Mouse (Mus musculus) thymus, adult 2 months (tissue): ENCODE measurements around the gene Erbb3. TPM values are rescaled to one million over a fixed set of nuclear protein-coding genes. Genes with fewer than 3 reads are reported as not detected.
"Not testable (repeated sequence)": the region's sequence is repeated elsewhere in the genome, so short reads cannot be mapped to it uniquely, and the experiment has no call there.

Experiments
- DNase-seq: peaks from one replicate; pipeline ENCODE4 v3.0.0; 2021
- H3K27ac ChIP-seq: fragments of 200-500 bp; 2 replicates; pipeline ENCODE4 v1.5.1; 2012; ENCODE audit warnings: low read length, control low read depth; ENCODE audit not compliant: control insufficient read depth, insufficient read depth
- H3K27me3 ChIP-seq: fragments of 200-500 bp; 2 replicates; pipeline ENCODE4 v1.6.1; 2012; ENCODE audit warnings: mild to moderate bottlenecking, low read length, moderate library complexity, mixed read lengths; ENCODE audit not compliant: control insufficient read depth, insufficient read depth
- H3K36me3 ChIP-seq: fragments of 200-500 bp; 2 replicates; pipeline ENCODE4 v1.6.1; 2012; ENCODE audit warnings: mild to moderate bottlenecking, low read length, moderate library complexity; ENCODE audit not compliant: control insufficient read depth, insufficient read depth
- H3K4me1 ChIP-seq: fragments of 200-500 bp; replicated peaks from 2 replicates; pipeline ENCODE4 v1.6.1; 2012; ENCODE audit warnings: low read length; ENCODE audit not compliant: control insufficient read depth, insufficient read depth
- H3K4me3 ChIP-seq: fragments of 200-500 bp; 2 replicates; pipeline ENCODE4 v1.5.1; 2012; ENCODE audit warnings: mild to moderate bottlenecking, low read length, control low read depth, moderate library complexity; ENCODE audit not compliant: control insufficient read depth, insufficient read depth
- CTCF ChIP-seq: fragments of 200-500 bp; IDR thresholded peaks from 2 replicates; pipeline ENCODE4 v1.5.1; 2012; ENCODE audit warnings: mild to moderate bottlenecking, control low read depth, low read length, moderate library complexity, borderline replicate concordance; ENCODE audit not compliant: control insufficient read depth, poor library complexity, insufficient read depth; ENCODE audit errors: extremely low read depth
- POLR2A ChIP-seq: fragments of 200-500 bp; IDR thresholded peaks from 2 replicates; pipeline ENCODE4 v1.6.1; 2012; ENCODE audit warnings: mild to moderate bottlenecking, low read length, control low read depth, moderate library complexity; ENCODE audit not compliant: control insufficient read depth, poor library complexity, insufficient read depth; ENCODE audit errors: extremely low read depth
- WGBS: fragments of 180-500 bp; shearing (Covaris S2); methylation state at CpG from one replicate; pipeline ENCODE4 v1.1.7; 2018; 5-methylcytosine and 5-hydroxymethylcytosine counted together
- polyA plus RNA-seq: library from polyadenylated mRNA; depleted of rRNA; stranded (reverse); fragments of >200 nt; gene quantifications from 2 replicates; pipeline ENCODE4 v1.2.3, GENCODE M21; 2012

The Erbb3 gene
- polyA plus RNA-seq, 1 experiment, result 2.8 TPM

GRCm38 (mm10) chr10:128621986-128622520 is 32.6 kb upstream of the Erbb3 start:
- Histone ChIP-seq H3K4me1 (peaks cover 6% of the 10 kb centered on the region), H3K27ac (no peak overlapping the region), H3K27me3 (no peaks in the 10 kb centered on the region), H3K4me3 (no peak overlapping the region), H3K36me3 (peaks cover 14% of the 10 kb centered on the region)
- no peak for DNase-seq
- TF ChIP-seq CTCF (no peak), POLR2A (no peak)
- WGBS, result 79% methylated on average over 3 of the region's 3 CpGs

GRCm38 (mm10) chr10:128620241-128620640 is 30.8 kb upstream of the Erbb3 start:
- no peak for DNase-seq
- H3K27ac ChIP-seq, result no peak overlapping the region
- TF ChIP-seq CTCF (no peak), POLR2A (no peak)

GRCm38 (mm10) chr10:128619148-128619547 is 29.7 kb upstream of the Erbb3 start:
- not testable (repeated sequence) for H3K4me3 ChIP-seq, H3K36me3 ChIP-seq, H3K4me1 ChIP-seq, DNase-seq, H3K27me3 ChIP-seq, H3K27ac ChIP-seq
- WGBS, result 96% methylated on average over 5 of the region's 5 CpGs

More at GRCm38 (mm10) chr10:128620241-128620640, 30.8 kb upstream of the Erbb3 start:
- Histone ChIP-seq H3K4me3 (no peak overlapping the region), H3K4me1 (peaks cover 3% of the 10 kb centered on the region; the same call in 1 of the 2 replicates), H3K27me3 (no peaks in the 10 kb centered on the region), H3K36me3 (peaks cover 14% of the 10 kb centered on the region)

- H3K4me1 ChIP-seq, result no peaks in the 10 kb centered on the region; the same call in 1 of the 2 replicates
These were observed 29.1 kb upstream of the Erbb3 start for GRCm38 (mm10) chr10:128618570-128618969.

GRCm38 (mm10) chr10:128615798-128616448 is 26.5 kb upstream of the Erbb3 start:
- not testable (repeated sequence) for H3K4me1 ChIP-seq, H3K4me3 ChIP-seq, DNase-seq, H3K27ac ChIP-seq, H3K36me3 ChIP-seq, H3K27me3 ChIP-seq
- 91% methylated on average over 6 of the region's 7 CpGs for WGBS

More at GRCm38 (mm10) chr10:128618570-128618969, 29.1 kb upstream of the Erbb3 start:
- no peaks in the 10 kb centered on the region for H3K27me3 ChIP-seq
- WGBS, result 97% methylated on average over 1 of the region's 1 CpGs
- TF ChIP-seq CTCF (no peak), POLR2A (no peak)
- DNase-seq, result no peak
- no peak overlapping the region for H3K27ac ChIP-seq
- H3K36me3 ChIP-seq, result no peaks in the 10 kb centered on the region
- no peak overlapping the region for H3K4me3 ChIP-seq

GRCm38 (mm10) chr10:128614934-128615333 is 25.5 kb upstream of the Erbb3 start:
- Histone ChIP-seq H3K27me3 (no peaks in the 10 kb centered on the region), H3K27ac (no peak overlapping the region)

GRCm38 (mm10) chr10:128613820-128614219 is 24.4 kb upstream of the Erbb3 start:
- DNase-seq, H3K27ac ChIP-seq, H3K36me3 ChIP-seq, H3K27me3 ChIP-seq, H3K4me1 ChIP-seq, H3K4me3 ChIP-seq: not testable (repeated sequence)
- 73% methylated on average over 4 of the region's 4 CpGs for WGBS

More at GRCm38 (mm10) chr10:128614934-128615333, 25.5 kb upstream of the Erbb3 start:
- no peak for DNase-seq
- no peak for TF ChIP-seq CTCF
- no peak for TF ChIP-seq POLR2A
- no peak overlapping the region for H3K4me3 ChIP-seq
- H3K36me3 ChIP-seq, result no peaks in the 10 kb centered on the region
- 67% methylated on average over 3 of the region's 3 CpGs for WGBS
- peaks cover 2% of the 10 kb centered on the region for H3K4me1 ChIP-seq
